Comparison of ENCODE assay signal across 14 mouse cellular contexts in genomic region chr9:5498306-5498705, GRCm38 (mm10).
DNase-seq lines count a peak whose midpoint lies in the region; ATAC-seq and TF ChIP-seq lines count a peak whose summit lies in the region.
"Had no signal": no experiment of that assay in that cellular context is flagged by ENCODE, and none has a peak within 500 bp of the region (broad histone marks: within the 10 kb centered on the region; RNA-seq: fewer than 3 reads in every experiment).

No protein-coding gene starts in this region.

- peak; percentile 27 to 41 for DNase-seq in cerebellum, postnatal 14 days
- DNase-seq in cerebellum, adult 9-11 months = no peak
- DNase-seq in kidney, adult 2 months = no peak
- DNase-seq in kidney, postnatal 4 days = no peak
- no peak for DNase-seq in midbrain, postnatal 0 days (ENCODE audit: low spot score)
- DNase-seq: adrenal gland, postnatal 25 days; heart, postnatal 10 days; kidney, adult 18-20 months; liver, embryonic 13.5 days; spleen, adult 18-20 months had no signal

- WGBS in kidney, adult 2 months = 74% methylated on average over 3 of the region's 3 CpGs
- WGBS in midbrain, postnatal 0 days = 57% methylated on average over 3 of the region's 3 CpGs
- WGBS in midbrain, embryonic 16.5 days = 59% methylated on average over 3 of the region's 3 CpGs
- 64% methylated on average over 3 of the region's 3 CpGs for WGBS in neural tube, embryonic 15.5 days
- WGBS in kidney, embryonic 15.5 days = 71% methylated on average over 3 of the region's 3 CpGs

- H3K9me3 ChIP-seq in midbrain, postnatal 0 days (ENCODE audit: low read length) = no peaks in the 10 kb centered on the region
- H3K9me3 ChIP-seq in midbrain, embryonic 16.5 days (replicated peaks; ENCODE audit: control insufficient read depth, low read length, poor library complexity, severe bottlenecking) = no peaks in the 10 kb centered on the region
- no peaks in the 10 kb centered on the region for H3K9me3 ChIP-seq in neural tube, embryonic 15.5 days (replicated peaks)
- H3K9me3 ChIP-seq in kidney, embryonic 15.5 days (replicated peaks) = no peaks in the 10 kb centered on the region
- H3K9me3 ChIP-seq: embryonic facial prominence, embryonic 13.5 days; liver, embryonic 13.5 days had no signal

- H3K4me1 ChIP-seq in kidney, adult 2 months (ENCODE audit: control insufficient read depth, insufficient read depth, low read length) = no peaks in the 10 kb centered on the region
- no peaks in the 10 kb centered on the region for H3K4me1 ChIP-seq in midbrain, postnatal 0 days (ENCODE audit: insufficient read depth, low read length)
- no peaks in the 10 kb centered on the region for H3K4me1 ChIP-seq in midbrain, embryonic 16.5 days (ENCODE audit: control insufficient read depth, insufficient read depth, low read length)
- H3K4me1 ChIP-seq in neural tube, embryonic 15.5 days = no peaks in the 10 kb centered on the region
- no peaks in the 10 kb centered on the region for H3K4me1 ChIP-seq in kidney, embryonic 15.5 days
- H3K4me1 ChIP-seq: embryonic facial prominence, embryonic 13.5 days; liver, embryonic 13.5 days had no signal

- H3K36me3 ChIP-seq in kidney, adult 2 months (ENCODE audit: control insufficient read depth, insufficient read depth, low read length) = no peaks in the 10 kb centered on the region
- H3K36me3 ChIP-seq in midbrain, postnatal 0 days (ENCODE audit: insufficient read depth, low read length) = no peaks in the 10 kb centered on the region
- no peaks in the 10 kb centered on the region for H3K36me3 ChIP-seq in midbrain, embryonic 16.5 days (ENCODE audit: control insufficient read depth, insufficient read depth, low read length)
- no peaks in the 10 kb centered on the region for H3K36me3 ChIP-seq in neural tube, embryonic 15.5 days
- H3K36me3 ChIP-seq in kidney, embryonic 15.5 days = no peaks in the 10 kb centered on the region
- H3K36me3 ChIP-seq: embryonic facial prominence, embryonic 13.5 days; liver, embryonic 13.5 days had no signal

- no peak overlapping the region for H3K4me3 ChIP-seq in kidney, adult 2 months (ENCODE audit: insufficient read depth, low read depth, low read length)
- H3K4me3 ChIP-seq in midbrain, postnatal 0 days (ENCODE audit: low read depth, low read length) = no peak overlapping the region
- no peak overlapping the region for H3K4me3 ChIP-seq in midbrain, embryonic 16.5 days (ENCODE audit: low read depth, low read length)
- no peak overlapping the region for H3K4me3 ChIP-seq in neural tube, embryonic 15.5 days (replicated peaks)
- no peak overlapping the region for H3K4me3 ChIP-seq in kidney, embryonic 15.5 days (replicated peaks)
- H3K4me3 ChIP-seq: embryonic facial prominence, embryonic 13.5 days; liver, embryonic 13.5 days had no signal

- no peaks in the 10 kb centered on the region for H3K27me3 ChIP-seq in kidney, adult 2 months (replicated peaks; ENCODE audit: control insufficient read depth, insufficient read depth, low read length)
- no peaks in the 10 kb centered on the region for H3K27me3 ChIP-seq in midbrain, postnatal 0 days (ENCODE audit: insufficient read depth, low read length)
- no peaks in the 10 kb centered on the region for H3K27me3 ChIP-seq in midbrain, embryonic 16.5 days (ENCODE audit: control insufficient read depth, insufficient read depth, low read depth, low read length)
- no peaks in the 10 kb centered on the region for H3K27me3 ChIP-seq in neural tube, embryonic 15.5 days (replicated peaks)
- no peaks in the 10 kb centered on the region for H3K27me3 ChIP-seq in kidney, embryonic 15.5 days
- H3K27me3 ChIP-seq: embryonic facial prominence, embryonic 13.5 days; liver, embryonic 13.5 days had no signal

- no peak overlapping the region for H3K4me2 ChIP-seq in midbrain, postnatal 0 days (ENCODE audit: low read depth, low read length, poor library complexity, severe bottlenecking)
- no peak overlapping the region for H3K4me2 ChIP-seq in midbrain, embryonic 16.5 days (ENCODE audit: low read length)
- no peak overlapping the region for H3K4me2 ChIP-seq in neural tube, embryonic 15.5 days
- H3K4me2 ChIP-seq in kidney, embryonic 15.5 days = no peak overlapping the region
- H3K4me2 ChIP-seq: embryonic facial prominence, embryonic 13.5 days; liver, embryonic 13.5 days had no signal

- no peak overlapping the region for H3K27ac ChIP-seq in kidney, adult 2 months (ENCODE audit: insufficient read depth, low read depth, low read length)
- H3K27ac ChIP-seq in midbrain, postnatal 0 days (ENCODE audit: low read depth, low read length) = no peak overlapping the region
- H3K27ac ChIP-seq in midbrain, embryonic 16.5 days (ENCODE audit: low read length) = no peak overlapping the region
- no peak overlapping the region for H3K27ac ChIP-seq in neural tube, embryonic 15.5 days (replicated peaks)
- H3K27ac ChIP-seq in kidney, embryonic 15.5 days = no peak overlapping the region
- H3K27ac ChIP-seq: embryonic facial prominence, embryonic 13.5 days; liver, embryonic 13.5 days had no signal

- ATAC-seq in midbrain, postnatal 0 days (ENCODE audit: low FRiP score) = no peak
- ATAC-seq in midbrain, embryonic 16.5 days = no peak
- ATAC-seq in neural tube, embryonic 15.5 days (ENCODE audit: low FRiP score) = no peak
- no peak for ATAC-seq in kidney, embryonic 15.5 days (replicated peaks; ENCODE audit: low FRiP score)

- no peak overlapping the region for H3K9ac ChIP-seq in midbrain, postnatal 0 days (replicated peaks; ENCODE audit: low read length, poor library complexity, severe bottlenecking)
- H3K9ac ChIP-seq in midbrain, embryonic 16.5 days (ENCODE audit: low read depth, low read length) = no peak overlapping the region
- H3K9ac ChIP-seq in neural tube, embryonic 15.5 days (replicated peaks) = no peak overlapping the region
- no peak overlapping the region for H3K9ac ChIP-seq in kidney, embryonic 15.5 days
- H3K9ac ChIP-seq: embryonic facial prominence, embryonic 13.5 days; liver, embryonic 13.5 days had no signal

- no peak for TF ChIP-seq POLR2A in kidney, adult 2 months (IDR thresholded peaks at IDR 0.05; ENCODE audit: low read depth, low read length)

- TF ChIP-seq CTCF in kidney, adult 2 months (conservative IDR thresholded peaks at IDR 0.05; ENCODE audit: insufficient read depth, insufficient read length, low read depth, low read length) = 0 out of 2 replicates have a peak, but pooled peaks have one; percentile 3
- TF ChIP-seq CTCF in midbrain, postnatal 0 days (IDR thresholded peaks at IDR 0.05) = peak; percentile 51

Comparison
In these comparisons a context has a peak if more than half of its experiments do, and no peak if none do; other contexts are left out.
1. DNase-seq: peak in cerebellum, postnatal 14 days (2 of 2); none in cerebellum, adult 9-11 months (single experiment), kidney, adult 2 months (single experiment), kidney, postnatal 4 days (0 of 2) and midbrain, postnatal 0 days (single experiment).